Mouse (Mus musculus) heart, postnatal 0 days (tissue): ENCODE data around the gene Gm6588. TPM values are rescaled to one million over a fixed set of nuclear protein-coding genes. Genes with fewer than 3 reads are reported as not detected.

ENCODE experiments used
- ATAC-seq: fragments of 200-750 bp; cut with Nextera tagmentation; 2 replicates; pipeline ENCODE4 v1.8.0; 2017; ENCODE audit warnings: low read depth, moderate number of reproducible peaks, moderate library complexity; ENCODE audit not compliant: insufficient read depth
- DNase-seq: peaks from one replicate; pipeline ENCODE4 v3.0.0-alpha.2; 2016; ENCODE audit warnings: low spot score
- H3K27ac ChIP-seq: fragments of 300-500 bp; sonication (generic); 2 replicates; pipeline ENCODE4 v1.5.1; 2014; ENCODE audit warnings: low read depth, mild to moderate bottlenecking
- H3K27me3 ChIP-seq: fragments of 300-500 bp; sonication (generic); 2 replicates; pipeline ENCODE4 v1.6.1; 2014; ENCODE audit warnings: low read length, mixed read lengths; ENCODE audit not compliant: control insufficient read depth, insufficient read depth
- H3K36me3 ChIP-seq: fragments of 300-500 bp; sonication (generic); replicated peaks from 2 replicates; pipeline ENCODE4 v1.6.1; 2014; ENCODE audit warnings: low read length, mixed read lengths; ENCODE audit not compliant: control insufficient read depth, insufficient read depth
- H3K4me1 ChIP-seq: fragments of 300-500 bp; sonication (generic); 2 replicates; pipeline ENCODE4 v1.6.1; 2014; ENCODE audit warnings: antibody characterized with exemption; ENCODE audit not compliant: control insufficient read depth, insufficient read depth
- H3K4me2 ChIP-seq: fragments of 300-500 bp; sonication (generic); 2 replicates; pipeline ENCODE4 v1.6.1; 2014; ENCODE audit warnings: low read depth, mild to moderate bottlenecking, low read length, moderate library complexity
- H3K4me3 ChIP-seq: fragments of 300-500 bp; sonication (generic); 2 replicates; pipeline ENCODE4 v1.5.1; 2014; ENCODE audit warnings: low read depth, low read length
- H3K9ac ChIP-seq: fragments of 300-500 bp; sonication (generic); replicated peaks from 2 replicates; pipeline ENCODE4 v1.6.1; 2014; ENCODE audit warnings: low read depth, low read length, mixed read lengths
- H3K9me3 ChIP-seq: fragments of 300-500 bp; sonication (generic); replicated peaks from 2 replicates; pipeline ENCODE4 v1.6.1; 2016; ENCODE audit warnings: low read length; ENCODE audit not compliant: control insufficient read depth
- CTCF ChIP-seq: IDR thresholded peaks from 2 replicates; pipeline ENCODE4 v1.5.1; 2016; ENCODE audit warnings: antibody characterized with exemption, control low read depth, low read depth
- EP300 ChIP-seq: IDR thresholded peaks from 2 replicates; pipeline ENCODE4 v1.6.1; 2016; ENCODE audit warnings: antibody characterized with exemption, low read depth
- WGBS: fragments of 180-500 bp; shearing (Covaris S2); extraction: QIAGEN DNeasy Blood & Tissue Kit; methylation state at CpG from one replicate; pipeline ENCODE4 v1.1.7; 2014; 5-methylcytosine and 5-hydroxymethylcytosine counted together
- polyA plus RNA-seq: library from polyadenylated mRNA; unstranded; fragments of >200 nt; fragmentation: Nextera tagmentation; extraction: Ambion mirVana; gene quantifications from 2 replicates; pipeline ENCODE4 v1.2.1, GENCODE M21; 2015
- total RNA-seq: library from RNA; depleted of rRNA; stranded (reverse); fragments of >200 nt; gene quantifications from 2 replicates; pipeline ENCODE4 v1.2.3, GENCODE M21; 2014; ENCODE audit warnings: low replicate concordance; rRNA removed

Gene Gm6588
- total RNA-seq (not detected in 2 replicates), polyA plus RNA-seq (not detected in 2 replicates)

GRCm38 (mm10) chr5:112448747-112449440, at the start of gene Gm6588:
TSS of gene Gm6588 (plus strand) at chr5:112449426.
- TF ChIP-seq EP300 = no peak
- no peak for TF ChIP-seq CTCF

GRCm38 (mm10) chr5:112402437-112402836, 46.8 kb upstream of the Gm6588 start:
- no peak overlapping the region for H3K4me3 ChIP-seq
- no peak for ATAC-seq
- no peaks in the 10 kb centered on the region for H3K9me3 ChIP-seq
- H3K9ac ChIP-seq = no peak overlapping the region
- TF ChIP-seq CTCF (no peak), EP300 (no peak)
- DNase-seq = no peak
- no peak overlapping the region for H3K4me2 ChIP-seq
- H3K36me3 ChIP-seq = no peaks in the 10 kb centered on the region
- H3K27ac ChIP-seq = no peak overlapping the region
- H3K27me3 ChIP-seq = peaks cover 7% of the 10 kb centered on the region; the same call in 1 of the 2 replicates
- no peaks in the 10 kb centered on the region for H3K4me1 ChIP-seq
- 47% methylated on average over 3 of the region's 3 CpGs for WGBS

More at GRCm38 (mm10) chr5:112448747-112449440, at the start of gene Gm6588:
- ATAC-seq (no peak), DNase-seq (no peak)
- Histone ChIP-seq H3K4me1 (no peaks in the 10 kb centered on the region), H3K9me3 (no peaks in the 10 kb centered on the region), H3K36me3 (no peaks in the 10 kb centered on the region), H3K9ac (no peak within 1 kb of the TSS), H3K4me2 (no peak within 1 kb of the TSS), H3K27me3 (peaks cover 76% of the 10 kb centered on the region), H3K4me3 (no peak within 1 kb of the TSS), H3K27ac (no peak within 1 kb of the TSS)
- 50% methylated on average over 18 of the region's 18 CpGs for WGBS

GRCm38 (mm10) chr5:112406017-112406416, 43.2 kb upstream of the Gm6588 start:
- H3K27ac ChIP-seq = no peak overlapping the region
- TF ChIP-seq EP300 (no peak), CTCF (no peak)

GRCm38 (mm10) chr5:112409274-112409673, 40.0 kb upstream of the Gm6588 start:
- H3K4me1 ChIP-seq = no peaks in the 10 kb centered on the region
- WGBS = 53% methylated on average over 5 of the region's 5 CpGs

More at GRCm38 (mm10) chr5:112406017-112406416, 43.2 kb upstream of the Gm6588 start:
- ATAC-seq = no peak
- Histone ChIP-seq H3K27me3 (peaks cover 19% of the 10 kb centered on the region), H3K4me2 (no peak overlapping the region), H3K4me3 (no peak overlapping the region), H3K9me3 (no peaks in the 10 kb centered on the region), H3K4me1 (no peaks in the 10 kb centered on the region), H3K36me3 (no peaks in the 10 kb centered on the region), H3K9ac (no peak overlapping the region)
- WGBS = 10% methylated on average over 3 of the region's 3 CpGs
- DNase-seq = no peak

GRCm38 (mm10) chr5:112411072-112411471, 38.2 kb upstream of the Gm6588 start:
- 38% methylated on average over 11 of the region's 11 CpGs for WGBS
- H3K27me3 ChIP-seq = peaks cover 29% of the 10 kb centered on the region
- no peak overlapping the region for H3K27ac ChIP-seq
- DNase-seq (no peak), ATAC-seq (no peak)
- no peak overlapping the region for H3K9ac ChIP-seq
- no peak overlapping the region for H3K4me2 ChIP-seq
- no peak overlapping the region for H3K4me3 ChIP-seq
- H3K4me1 ChIP-seq = no peaks in the 10 kb centered on the region
- H3K9me3 ChIP-seq = no peaks in the 10 kb centered on the region
- TF ChIP-seq EP300 (no peak), CTCF (no peak)
- H3K36me3 ChIP-seq = no peaks in the 10 kb centered on the region

More at GRCm38 (mm10) chr5:112409274-112409673, 40.0 kb upstream of the Gm6588 start:
- no peak overlapping the region for H3K9ac ChIP-seq
- DNase-seq (no peak), ATAC-seq (no peak)
- peaks cover 29% of the 10 kb centered on the region for H3K27me3 ChIP-seq
- no peak overlapping the region for H3K27ac ChIP-seq
- no peaks in the 10 kb centered on the region for H3K36me3 ChIP-seq
- TF ChIP-seq EP300 (no peak), CTCF (no peak)
- H3K4me2 ChIP-seq = no peak overlapping the region
- H3K9me3 ChIP-seq = no peaks in the 10 kb centered on the region
- no peak overlapping the region for H3K4me3 ChIP-seq
